Mouse (Mus musculus) forebrain, embryonic 15.5 days (tissue): ENCODE measurements at regions not wholly inside any gene's neighbourhood (a gene's known extent, or its start where the extent isn't known, plus 50 kb on each side); places are given as distances from the start of the nearest gene placed in this dataset. TPM values are rescaled to one million over a fixed set of nuclear protein-coding genes. Genes with fewer than 3 reads are reported as not detected.

Source experiments
- ATAC-seq: fragments of 200-750 bp; cut with Nextera tagmentation; replicated peaks from 2 replicates; pipeline ENCODE4 v1.8.0; 2017; ENCODE audit warnings: mild to moderate bottlenecking, moderate TSS enrichment, moderate library complexity
- H3K27ac ChIP-seq: fragments of 300-500 bp; sonication (generic); replicated peaks from 2 replicates; pipeline ENCODE4 v1.5.1; 2015; ENCODE audit warnings: mild to moderate bottlenecking, inconsistent platforms
- H3K27me3 ChIP-seq: fragments of 300-500 bp; sonication (generic); 2 replicates; pipeline ENCODE4 v1.6.1; 2015; ENCODE audit warnings: inconsistent platforms
- H3K36me3 ChIP-seq: fragments of 300-500 bp; sonication (generic); 2 replicates; pipeline ENCODE4 v1.6.1; 2015; ENCODE audit warnings: mild to moderate bottlenecking, inconsistent platforms
- H3K4me1 ChIP-seq: fragments of 300-500 bp; sonication (generic); 2 replicates; pipeline ENCODE4 v1.6.1; 2015; ENCODE audit warnings: inconsistent platforms
- H3K4me2 ChIP-seq: fragments of 300-500 bp; sonication (generic); replicated peaks from 2 replicates; pipeline ENCODE4 v1.6.1; 2015; ENCODE audit warnings: mild to moderate bottlenecking, inconsistent platforms
- H3K4me3 ChIP-seq: fragments of 300-500 bp; sonication (generic); 2 replicates; pipeline ENCODE4 v1.5.1; 2015; ENCODE audit warnings: mild to moderate bottlenecking, inconsistent platforms
- H3K9ac ChIP-seq: fragments of 300-500 bp; sonication (generic); replicated peaks from 2 replicates; pipeline ENCODE4 v1.6.1; 2015; ENCODE audit warnings: mild to moderate bottlenecking, inconsistent platforms
- H3K9me3 ChIP-seq: fragments of 300-500 bp; sonication (generic); 2 replicates; pipeline ENCODE4 v1.6.1; 2016; ENCODE audit warnings: inconsistent platforms
- WGBS: fragments of 180-500 bp; shearing (Covaris S2); methylation state at CpG from one replicate; pipeline ENCODE4 v1.1.7; 2015; ENCODE audit warnings: mixed read lengths; 5-methylcytosine and 5-hydroxymethylcytosine counted together
- microRNA-seq: library from miRNA; unstranded; fragments of <30 nt; microRNA quantifications from one replicate; pipeline ENCODE4, GENCODE M21; 2016

GRCm38 (mm10) chr19:35282775-35283447 is 360.8 kb downstream of the Kif20b start:
- H3K27me3 ChIP-seq = no peaks in the 10 kb centered on the region
- no peaks in the 10 kb centered on the region for H3K36me3 ChIP-seq
- H3K9me3 ChIP-seq = no peaks in the 10 kb centered on the region
- peaks cover 2% of the 10 kb centered on the region; the same call in 1 of the 2 replicates for H3K4me1 ChIP-seq
- 53% methylated on average over 4 of the region's 4 CpGs for WGBS
- no peak overlapping the region for H3K27ac ChIP-seq
- H3K9ac ChIP-seq = no peak overlapping the region
- ATAC-seq = no peak
- H3K4me2 ChIP-seq = no peak overlapping the region
- no peak overlapping the region for H3K4me3 ChIP-seq

DNA sequence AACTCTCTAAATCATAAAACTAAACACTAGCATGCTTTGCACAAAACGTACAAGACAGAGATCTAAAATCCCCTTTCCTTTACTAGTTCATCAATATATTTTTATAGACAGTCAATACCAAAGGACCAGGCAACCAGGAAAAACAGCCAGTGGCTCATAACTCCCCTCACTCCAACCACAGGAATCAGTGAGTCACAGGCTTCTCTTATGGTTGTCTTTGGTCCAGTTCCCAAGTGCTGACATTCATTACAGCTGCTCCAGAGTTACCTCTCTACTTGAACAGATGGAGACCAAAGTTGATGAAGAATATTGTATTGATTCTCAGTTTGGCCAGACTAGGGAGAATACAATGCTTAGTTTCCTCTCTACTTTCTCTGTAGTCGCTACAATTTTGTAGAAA is 376.7 kb downstream of the Kif20b start:
- WGBS = 82% methylated on average over 2 of the region's 2 CpGs
- no peaks in the 10 kb centered on the region for H3K4me1 ChIP-seq
- ATAC-seq = no peak
- no peaks in the 10 kb centered on the region for H3K27me3 ChIP-seq
- no peaks in the 10 kb centered on the region for H3K9me3 ChIP-seq
- H3K27ac ChIP-seq = no peak overlapping the region
- H3K36me3 ChIP-seq = no peaks in the 10 kb centered on the region
- no peak overlapping the region for H3K4me3 ChIP-seq
- H3K4me2 ChIP-seq = no peak overlapping the region
- H3K9ac ChIP-seq = no peak overlapping the region

DNA sequence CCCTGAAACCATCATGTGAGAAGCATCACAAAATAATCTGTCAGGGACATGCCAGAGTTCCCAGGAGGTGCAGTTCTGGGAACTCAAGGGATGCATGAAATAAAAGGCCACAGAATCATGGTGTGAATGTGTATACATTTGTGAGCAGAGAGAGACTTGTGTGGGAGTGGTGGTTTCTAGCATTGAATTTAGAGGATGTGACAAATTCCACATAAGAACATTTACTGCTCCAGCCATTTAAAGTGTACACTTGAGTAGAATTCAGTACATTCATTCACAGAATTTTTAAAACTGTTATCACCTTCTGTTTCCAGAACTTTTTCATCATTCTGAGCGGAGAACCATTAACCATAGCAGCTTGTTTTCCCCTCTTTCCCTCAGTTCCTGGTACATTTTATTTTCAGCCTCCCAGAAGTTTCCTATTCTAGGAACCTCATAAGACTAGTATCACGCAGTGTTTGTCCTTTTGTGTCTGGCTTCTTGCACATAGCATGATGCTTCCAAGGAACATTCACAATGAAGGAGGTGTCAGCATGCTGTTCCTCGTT is 380.6 kb downstream of the Kif20b start:
- Histone ChIP-seq H3K27ac (no peak overlapping the region), H3K9ac (no peak overlapping the region), H3K36me3 (no peaks in the 10 kb centered on the region), H3K27me3 (no peaks in the 10 kb centered on the region), H3K4me1 (no peaks in the 10 kb centered on the region), H3K4me3 (no peak overlapping the region), H3K9me3 (no peaks in the 10 kb centered on the region), H3K4me2 (no peak overlapping the region)
- WGBS = 79% methylated on average over 3 of the region's 3 CpGs
- no peak for ATAC-seq

Small RNA genes in the stretch of these regions (microRNA-seq; reads per million reads assigned to microRNA genes)
- gene Gm23075 = not detected
